Mouse (Mus musculus) stomach, postnatal 0 days (tissue): ENCODE data around the gene Tarsl2. TPM values are rescaled to one million over a fixed set of nuclear protein-coding genes. Genes with fewer than 3 reads are reported as not detected.
A peak's percentile ranks its signal among the peaks of the same experiment; 100 is the strongest.

Source experiments
- ATAC-seq: fragments of 200-750 bp; cut with Nextera tagmentation; 2 replicates; pipeline ENCODE4 v1.8.0; 2017; ENCODE audit not compliant: low FRiP score, low TSS enrichment
- DNase-seq: peaks from one replicate; pipeline ENCODE4 v3.0.0-alpha.2; 2016; ENCODE audit warnings: low spot score
- H3K27ac ChIP-seq: fragments of 300-500 bp; sonication (generic); replicated peaks from 2 replicates; pipeline ENCODE4 v1.5.1; 2014; ENCODE audit warnings: mild to moderate bottlenecking, control low read depth
- H3K27me3 ChIP-seq: fragments of 300-500 bp; sonication (generic); 2 replicates; pipeline ENCODE4 v1.6.1; 2014; ENCODE audit warnings: low read length; ENCODE audit not compliant: control insufficient read depth, insufficient read depth
- H3K36me3 ChIP-seq: fragments of 300-500 bp; sonication (generic); 2 replicates; pipeline ENCODE4 v1.6.1; 2014; ENCODE audit warnings: low read length, mixed read lengths; ENCODE audit not compliant: control insufficient read depth, insufficient read depth
- H3K4me1 ChIP-seq: fragments of 300-500 bp; sonication (generic); replicated peaks from 2 replicates; pipeline ENCODE4 v1.6.1; 2014; ENCODE audit warnings: antibody characterized with exemption; ENCODE audit not compliant: control insufficient read depth, insufficient read depth
- H3K4me2 ChIP-seq: fragments of 300-500 bp; sonication (generic); replicated peaks from 2 replicates; pipeline ENCODE4 v1.6.1; 2014; ENCODE audit warnings: low read depth, mild to moderate bottlenecking, control low read depth, moderate library complexity
- H3K4me3 ChIP-seq: fragments of 300-500 bp; sonication (generic); 2 replicates; pipeline ENCODE4 v1.5.1; 2014; ENCODE audit warnings: low read depth, low read length, control low read depth
- H3K9ac ChIP-seq: fragments of 300-500 bp; sonication (generic); 2 replicates; pipeline ENCODE4 v1.6.1; 2014; ENCODE audit warnings: mild to moderate bottlenecking, low read length, control low read depth, mixed read lengths
- H3K9me3 ChIP-seq: fragments of 300-500 bp; sonication (generic); 2 replicates; pipeline ENCODE4 v1.6.1; 2016; ENCODE audit warnings: low read length; ENCODE audit not compliant: control insufficient read depth
- CTCF ChIP-seq: IDR thresholded peaks from 2 replicates; pipeline ENCODE4 v1.5.1; 2016; ENCODE audit warnings: antibody characterized with exemption, low read depth, mild to moderate bottlenecking, moderate library complexity
- EP300 ChIP-seq: optimal IDR thresholded peaks from 2 replicates; pipeline ENCODE3; 2016; ENCODE audit warnings: antibody characterized with exemption
- WGBS: fragments of 180-500 bp; shearing (Covaris S2); extraction: QIAGEN DNeasy Blood & Tissue Kit; methylation state at CpG from one replicate; pipeline ENCODE4 v1.1.7; 2014; 5-methylcytosine and 5-hydroxymethylcytosine counted together
- polyA plus RNA-seq: library from polyadenylated mRNA; unstranded; fragments of >200 nt; fragmentation: Nextera tagmentation; extraction: Ambion mirVana; gene quantifications from 2 replicates; pipeline ENCODE4 v1.2.1, GENCODE M21; 2015

The Tarsl2 gene
- polyA plus RNA-seq, 1 experiment from 2014 or later: 5.2 TPM

- Histone ChIP-seq H3K9me3 (no peaks in the 10 kb centered on the region), H3K4me2 (no peak overlapping the region), H3K36me3 (no peaks in the 10 kb centered on the region), H3K27ac (no peak overlapping the region), H3K27me3 (no peaks in the 10 kb centered on the region), H3K4me1 (no peaks in the 10 kb centered on the region), H3K9ac (no peak overlapping the region), H3K4me3 (no peak overlapping the region)
- DNase-seq (no peak), ATAC-seq (no peak)
- no peak for TF ChIP-seq EP300
- no peak for TF ChIP-seq CTCF
- WGBS: 57% methylated on average over 4 of the region's 4 CpGs
Observed at GRCm38 (mm10) chr7:65714304-65714703, 69.6 kb downstream of the Tarsl2 start.

- Histone ChIP-seq H3K9me3 (no peaks in the 10 kb centered on the region), H3K27ac (no peak overlapping the region), H3K4me2 (no peak overlapping the region), H3K4me3 (no peak overlapping the region), H3K27me3 (no peaks in the 10 kb centered on the region), H3K4me1 (no peaks in the 10 kb centered on the region), H3K36me3 (no peaks in the 10 kb centered on the region), H3K9ac (no peak overlapping the region)
- ATAC-seq (peak; percentile 41; the same call in 1 of the 2 replicates), DNase-seq (peak; percentile 30)
- WGBS: 69% methylated on average over 2 of the region's 2 CpGs
- TF ChIP-seq CTCF (peak; percentile 74), EP300 (no peak)
Observed at GRCm38 (mm10) chr7:65734024-65734423, 89.3 kb downstream of the Tarsl2 start.

GRCm38 (mm10) chr7:65735261-65735660 is 90.6 kb downstream of the Tarsl2 start:
- H3K9me3 ChIP-seq: no peaks in the 10 kb centered on the region
- H3K4me1 ChIP-seq: no peaks in the 10 kb centered on the region
- H3K27me3 ChIP-seq: no peaks in the 10 kb centered on the region
- no peak overlapping the region for H3K4me2 ChIP-seq
- H3K27ac ChIP-seq: no peak overlapping the region
- TF ChIP-seq EP300 (no peak), CTCF (no peak)
- H3K9ac ChIP-seq: no peak overlapping the region
- no peak for DNase-seq
- no peak overlapping the region for H3K4me3 ChIP-seq
- no peaks in the 10 kb centered on the region for H3K36me3 ChIP-seq
- no peak for ATAC-seq
- 86% methylated on average over 3 of the region's 3 CpGs for WGBS

- Histone ChIP-seq H3K4me2 (no peak overlapping the region), H3K27ac (no peak overlapping the region), H3K4me1 (no peaks in the 10 kb centered on the region), H3K36me3 (no peaks in the 10 kb centered on the region), H3K9me3 (no peaks in the 10 kb centered on the region), H3K4me3 (no peak overlapping the region), H3K27me3 (no peaks in the 10 kb centered on the region), H3K9ac (no peak overlapping the region)
- WGBS: 51% methylated on average over 12 of the region's 12 CpGs
- ATAC-seq: peak; percentile 29; the same call in 1 of the 2 replicates
- peak; percentile 50 for DNase-seq
- TF ChIP-seq CTCF: no peak
- no peak for TF ChIP-seq EP300
Observed at GRCm38 (mm10) chr7:65737286-65738040, 92.8 kb downstream of the Tarsl2 start.

Other genes with a start within 250 kb of the Tarsl2 start
- 12.6 and 13.0 TPM in 2 replicates for gene Tjp1, start 117.1 kb upstream of the Tarsl2 start, polyA plus RNA-seq
- gene Tm2d3, start 46.3 kb downstream of the Tarsl2 start, polyA plus RNA-seq: 68.3 and 73.8 TPM in 2 replicates
- 7.0 and 12.0 TPM in 2 replicates for gene Pcsk6, start 216.8 kb downstream of the Tarsl2 start, polyA plus RNA-seq